Mouse (Mus musculus) forebrain, embryonic 14.5 days (tissue): Measurements from ENCODE around the gene Nectin2. TPM values are rescaled to one million over a fixed set of nuclear protein-coding genes. Genes with fewer than 3 reads are reported as not detected.

ENCODE experiments used
- ATAC-seq: fragments of 200-750 bp; cut with Nextera tagmentation; 2 replicates; pipeline ENCODE4 v1.8.0; 2017; ENCODE audit warnings: mild to moderate bottlenecking, moderate library complexity
- DNase-seq: peaks from one replicate; pipeline ENCODE4 v3.0.0-alpha.2; 2015; ENCODE audit warnings: low spot score
- H3K27ac ChIP-seq: fragments of 300-500 bp; sonication (generic); 2 replicates; pipeline ENCODE4 v1.5.1; 2014; ENCODE audit warnings: low read depth, mild to moderate bottlenecking, control low read depth, low read length, moderate library complexity
- H3K27me3 ChIP-seq: fragments of 300-500 bp; sonication (generic); replicated peaks from 2 replicates; pipeline ENCODE4 v1.6.1; 2014; ENCODE audit warnings: low read length, control low read depth, mixed read lengths; ENCODE audit not compliant: control insufficient read depth, insufficient read depth
- H3K36me3 ChIP-seq: fragments of 300-500 bp; sonication (generic); 2 replicates; pipeline ENCODE4 v1.6.1; 2014; ENCODE audit warnings: low read length, control low read depth; ENCODE audit not compliant: control insufficient read depth, insufficient read depth
- H3K4me1 ChIP-seq: fragments of 300-500 bp; sonication (generic); 2 replicates; pipeline ENCODE4 v1.6.1; 2014; ENCODE audit warnings: antibody characterized with exemption, low read length, control low read depth; ENCODE audit not compliant: control insufficient read depth, insufficient read depth
- H3K4me2 ChIP-seq: fragments of 300-500 bp; sonication (generic); 2 replicates; pipeline ENCODE4 v1.6.1; 2014; ENCODE audit warnings: mild to moderate bottlenecking, control low read depth, low read length
- H3K4me3 ChIP-seq: fragments of 300-500 bp; sonication (generic); 2 replicates; pipeline ENCODE4 v1.5.1; 2014; ENCODE audit warnings: low read depth, low read length, control low read depth
- H3K9ac ChIP-seq: fragments of 300-500 bp; sonication (generic); 2 replicates; pipeline ENCODE4 v1.6.1; 2014; ENCODE audit warnings: mild to moderate bottlenecking, low read length, control low read depth, moderate library complexity
- H3K9me3 ChIP-seq: fragments of 300-500 bp; sonication (generic); replicated peaks from 2 replicates; pipeline ENCODE4 v1.6.1; 2016; ENCODE audit warnings: low read length, control low read depth, mixed read lengths; ENCODE audit not compliant: control insufficient read depth
- WGBS: fragments of 180-500 bp; shearing (Covaris S2); extraction: QIAGEN DNeasy Blood & Tissue Kit; methylation state at CpG from one replicate; pipeline ENCODE4 v1.1.7; 2014; 5-methylcytosine and 5-hydroxymethylcytosine counted together
- polyA plus RNA-seq: library from polyadenylated mRNA; unstranded; fragments of >200 nt; fragmentation: Nextera tagmentation; extraction: Ambion mirVana; gene quantifications from 2 replicates; pipeline ENCODE4 v1.2.1, GENCODE M21; 2014

The Nectin2 gene
- polyA plus RNA-seq, 1 experiment from 2014 or later = 33.0 TPM

DNA sequence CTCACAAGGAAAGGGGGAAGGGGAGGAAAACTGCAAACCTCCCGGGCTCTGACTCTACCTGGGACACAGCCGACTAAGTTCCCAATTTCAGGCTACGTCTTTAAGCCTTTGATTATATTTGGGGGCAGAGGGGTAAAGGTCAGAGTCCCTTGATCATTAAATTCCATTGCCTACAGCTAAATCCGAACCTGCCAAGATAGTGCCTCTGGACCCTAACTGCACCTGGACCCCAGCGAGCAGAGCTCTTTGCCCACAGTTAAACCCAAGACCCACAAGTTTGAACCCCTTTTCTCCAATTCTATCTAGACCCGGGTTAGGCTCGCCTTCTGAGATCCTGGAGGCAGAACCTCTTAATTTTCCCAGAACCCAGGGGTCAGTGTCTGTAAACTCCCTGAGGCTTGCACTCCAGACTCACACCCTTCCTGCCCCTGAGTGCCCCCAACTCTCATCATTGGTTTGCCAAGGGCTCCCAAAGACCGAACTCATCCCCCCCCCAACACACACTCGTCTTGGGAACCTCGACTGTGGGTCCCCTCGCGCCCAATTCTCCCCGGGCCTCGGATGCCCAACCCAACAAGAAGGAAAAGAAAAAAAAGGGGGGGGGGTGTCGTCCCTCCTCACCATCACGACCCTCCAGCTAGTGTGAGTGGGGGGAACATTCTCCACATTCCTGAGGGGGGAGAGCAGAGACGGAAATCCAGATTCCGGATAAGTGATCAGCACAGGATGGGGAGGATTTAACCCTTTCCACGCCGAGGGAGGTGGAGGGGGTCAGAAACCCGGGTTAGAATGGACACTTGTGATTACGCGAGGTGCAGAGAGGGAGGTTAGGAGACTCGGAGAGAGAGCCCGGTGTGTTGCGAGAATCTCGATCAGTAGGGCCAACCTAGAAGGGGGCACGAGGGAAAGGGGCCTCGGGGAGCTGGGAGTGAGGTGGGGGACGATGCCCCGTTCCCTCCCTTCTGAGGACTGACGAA, 1.8 kb downstream of the Nectin2 start:
- WGBS = under 1% methylated on average over 32 of the region's 32 CpGs
- H3K27ac ChIP-seq = peak overlapping the region; percentile 70; the same call in 1 of the 2 replicates
- DNase-seq (peak; percentile 49), ATAC-seq (peak; percentile 15)
- H3K4me1 ChIP-seq = peaks cover 20% of the 10 kb centered on the region
- H3K4me3 ChIP-seq = peak overlapping the region; percentile 77
- H3K9ac ChIP-seq = peak overlapping the region; percentile 90
- H3K4me2 ChIP-seq = peak overlapping the region; percentile 89
- no peaks in the 10 kb centered on the region for H3K9me3 ChIP-seq
- H3K27me3 ChIP-seq = no peaks in the 10 kb centered on the region
- H3K36me3 ChIP-seq = peaks cover 5% of the 10 kb centered on the region; the same call in 1 of the 2 replicates

DNA sequence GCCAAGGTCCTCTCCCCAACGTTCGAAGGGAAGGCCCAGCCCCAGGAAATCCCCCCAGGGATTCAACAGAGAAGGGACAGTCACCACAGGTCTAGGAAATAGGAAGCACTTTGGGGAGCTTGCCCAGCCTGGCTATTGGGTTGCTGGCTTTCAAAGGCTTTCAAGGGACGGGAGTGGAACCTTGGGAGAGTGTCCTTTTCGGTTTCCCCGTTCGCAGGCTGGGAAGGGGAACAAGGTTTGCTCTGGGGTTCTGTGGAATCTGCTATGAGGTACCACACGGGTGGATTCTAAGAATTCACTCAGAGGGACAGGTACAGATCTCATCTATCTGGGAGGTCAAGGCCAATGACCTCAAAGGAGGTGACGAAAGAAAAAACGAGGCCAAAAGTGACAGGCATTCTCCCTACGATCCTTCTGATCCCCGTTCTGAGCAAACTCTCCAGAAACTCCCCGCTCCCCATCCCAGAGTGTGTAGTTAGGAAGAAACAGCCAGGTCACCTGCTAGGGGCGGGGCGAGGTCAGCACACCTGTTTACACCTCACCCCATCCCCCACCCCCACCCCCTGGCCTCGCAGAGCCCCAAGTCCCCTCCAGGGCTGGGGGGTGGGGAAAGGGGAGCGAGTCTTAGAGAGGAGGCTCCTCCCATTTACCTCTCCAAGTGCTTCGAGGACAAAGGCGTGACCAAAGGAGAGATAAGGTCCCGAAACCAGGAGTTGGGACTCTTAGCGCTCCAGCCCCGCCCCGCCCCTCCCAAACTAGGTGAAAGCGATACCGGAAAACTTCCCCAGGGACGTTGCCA, 2.7 kb downstream of the Nectin2 start:
- ATAC-seq = no peak
- H3K4me2 ChIP-seq = peak overlapping the region; percentile 89
- peak overlapping the region; percentile 90; the same call in 1 of the 2 replicates for H3K9ac ChIP-seq
- 7% methylated on average over 25 of the region's 25 CpGs for WGBS
- no peak overlapping the region for H3K27ac ChIP-seq
- no peaks in the 10 kb centered on the region for H3K27me3 ChIP-seq
- H3K4me1 ChIP-seq = peaks cover 20% of the 10 kb centered on the region
- no peaks in the 10 kb centered on the region for H3K9me3 ChIP-seq
- peaks cover 10% of the 10 kb centered on the region; the same call in 1 of the 2 replicates for H3K36me3 ChIP-seq
- H3K4me3 ChIP-seq = peak overlapping the region; percentile 77
- DNase-seq = no peak

DNA sequence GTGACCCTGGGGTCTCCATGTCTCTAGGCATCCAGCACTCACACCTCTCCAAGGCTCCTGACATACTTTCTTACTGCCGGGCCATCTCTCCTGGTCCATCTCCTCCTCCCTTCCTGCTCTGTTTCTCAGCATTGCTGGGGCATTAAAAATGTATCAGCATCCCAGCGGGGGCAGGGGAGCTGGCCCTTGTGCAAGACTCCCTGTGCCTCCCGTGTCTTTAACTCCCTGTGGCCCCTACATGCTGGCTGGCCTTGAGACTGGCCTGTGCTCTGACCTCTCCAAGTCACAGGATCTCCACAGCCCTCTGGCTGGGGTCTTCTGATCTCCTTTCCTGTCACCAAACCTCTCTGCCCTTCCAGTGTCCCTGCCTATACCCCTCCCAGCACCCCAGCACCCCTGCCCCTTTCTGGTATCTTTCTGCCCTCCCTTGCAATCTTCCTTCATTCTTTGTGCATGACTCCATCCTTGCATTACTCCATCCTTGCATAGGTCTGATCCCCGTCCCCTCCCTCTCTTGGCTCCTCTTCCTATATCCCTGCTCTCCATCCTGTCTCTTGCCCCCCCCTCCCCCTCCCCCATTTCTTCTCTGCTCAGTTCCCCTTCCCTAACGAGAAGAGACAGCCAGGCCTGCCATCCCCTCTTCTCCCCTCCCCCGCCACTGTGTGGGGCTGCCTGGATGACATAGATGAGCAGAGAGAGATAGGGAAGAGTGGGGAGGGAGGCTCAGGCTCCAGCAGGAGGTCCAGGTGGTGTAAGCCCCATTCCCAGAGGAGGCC, 3.7 kb downstream of the Nectin2 start:
- WGBS = 38% methylated on average over 6 of the region's 6 CpGs
- Histone ChIP-seq H3K36me3 (peaks cover 10% of the 10 kb centered on the region; the same call in 1 of the 2 replicates), H3K27me3 (no peaks in the 10 kb centered on the region), H3K9ac (peak overlapping the region; percentile 90), H3K9me3 (no peaks in the 10 kb centered on the region), H3K4me3 (no peak overlapping the region), H3K4me2 (peak overlapping the region; percentile 89; the same call in 1 of the 2 replicates), H3K27ac (no peak overlapping the region), H3K4me1 (peaks cover 20% of the 10 kb centered on the region)
- ATAC-seq = no peak
- DNase-seq = peak; percentile 40

DNA sequence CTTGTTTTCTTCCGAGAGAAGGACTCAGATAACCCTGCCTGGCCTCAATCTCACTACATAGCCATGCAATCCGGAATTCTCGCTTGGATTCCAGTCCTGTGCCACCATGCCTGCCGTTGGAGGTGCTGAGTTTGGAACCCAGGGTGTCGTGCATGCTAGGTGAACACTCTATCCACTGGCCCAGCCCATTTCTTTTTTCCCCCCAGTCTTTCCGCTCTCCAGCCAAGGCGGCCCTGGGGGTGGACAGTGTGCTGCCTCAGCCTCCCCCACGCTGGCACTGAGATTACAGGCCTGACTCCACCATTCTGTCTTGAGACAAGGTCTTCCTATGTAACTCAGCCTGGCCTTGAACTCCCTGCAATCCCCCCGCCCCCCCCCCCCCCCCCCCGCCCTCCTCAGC, 4.3 kb downstream of the Nectin2 start:
- Histone ChIP-seq H3K4me3 (no peak overlapping the region), H3K36me3 (peaks cover 10% of the 10 kb centered on the region; the same call in 1 of the 2 replicates), H3K27me3 (no peaks in the 10 kb centered on the region), H3K9me3 (no peaks in the 10 kb centered on the region), H3K4me1 (peaks cover 20% of the 10 kb centered on the region), H3K27ac (no peak overlapping the region), H3K9ac (no peak overlapping the region), H3K4me2 (no peak overlapping the region)
- no peak for ATAC-seq
- DNase-seq = no peak
- WGBS = 84% methylated on average over 9 of the region's 10 CpGs

DNA sequence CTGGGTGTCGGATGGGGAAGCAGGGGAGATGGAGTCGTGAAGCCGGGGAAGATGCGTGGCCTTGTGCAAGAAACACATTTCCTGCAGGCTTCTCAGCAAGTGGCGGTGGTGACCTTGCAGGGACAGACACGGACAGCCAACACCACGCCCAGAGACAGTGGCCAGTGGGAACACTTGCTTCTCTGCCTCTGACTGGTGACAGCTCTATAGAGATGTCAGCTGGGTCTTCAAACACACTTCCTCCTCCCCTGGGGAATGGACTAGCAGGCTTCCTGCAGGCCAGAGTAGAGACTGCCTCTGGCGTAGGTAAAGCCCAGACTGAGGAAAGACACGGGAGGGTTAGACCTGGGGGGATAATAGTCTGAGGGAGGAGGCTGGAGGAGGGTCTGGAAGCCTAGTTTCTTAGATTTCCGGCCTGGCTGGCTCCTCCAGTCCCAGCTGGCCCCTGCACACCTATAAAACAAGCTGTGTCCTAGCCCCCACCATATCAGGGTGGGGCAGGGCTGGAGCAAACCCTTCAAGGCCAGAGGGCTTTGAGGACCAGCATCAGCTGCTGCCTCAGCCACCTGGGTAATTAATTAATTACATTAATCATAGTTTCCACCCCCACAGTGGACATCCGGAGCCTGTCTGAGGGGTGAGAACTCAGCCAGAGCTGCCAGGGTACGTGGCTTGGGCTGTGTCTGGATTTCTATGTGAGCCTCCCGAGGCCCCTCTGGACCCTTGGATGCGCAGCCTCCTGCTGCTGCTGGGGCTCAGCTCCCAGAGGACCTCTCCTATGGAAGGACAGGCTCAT, 5.5 kb downstream of the Nectin2 start:
- Histone ChIP-seq H3K36me3 (peaks cover 10% of the 10 kb centered on the region; the same call in 1 of the 2 replicates), H3K9me3 (no peaks in the 10 kb centered on the region), H3K27me3 (no peaks in the 10 kb centered on the region), H3K4me2 (no peak overlapping the region), H3K27ac (no peak overlapping the region), H3K9ac (no peak overlapping the region), H3K4me1 (peaks cover 20% of the 10 kb centered on the region), H3K4me3 (no peak overlapping the region)
- WGBS = 79% methylated on average over 14 of the region's 14 CpGs
- no peak for DNase-seq
- ATAC-seq = no peak

DNA sequence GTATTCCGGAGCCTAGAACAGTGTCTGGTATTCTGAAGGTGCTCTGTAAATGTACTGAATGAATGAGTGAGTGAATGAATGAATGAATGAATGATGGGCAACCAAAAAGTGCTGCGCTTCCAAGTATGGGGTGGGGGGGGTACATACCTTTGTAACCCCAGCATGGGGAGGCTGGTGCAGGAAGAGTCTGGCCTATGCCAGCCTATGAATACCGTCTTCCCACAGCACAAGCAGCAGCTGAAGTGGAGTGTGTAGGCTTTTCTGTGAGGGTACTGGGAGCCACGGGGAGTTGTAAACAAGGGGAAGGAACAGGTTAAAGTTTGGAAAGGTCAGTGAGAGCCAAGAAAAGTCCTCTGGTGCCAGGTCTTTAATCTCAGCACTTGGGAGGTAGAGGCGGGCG, 6.5 kb downstream of the Nectin2 start:
- DNase-seq (no peak), ATAC-seq (no peak)
- peaks cover 20% of the 10 kb centered on the region for H3K4me1 ChIP-seq
- no peak overlapping the region for H3K4me3 ChIP-seq
- no peak overlapping the region for H3K27ac ChIP-seq
- H3K36me3 ChIP-seq = peaks cover 10% of the 10 kb centered on the region; the same call in 1 of the 2 replicates
- H3K9ac ChIP-seq = no peak overlapping the region
- no peaks in the 10 kb centered on the region for H3K9me3 ChIP-seq
- WGBS = 90% methylated on average over 6 of the region's 6 CpGs
- H3K4me2 ChIP-seq = no peak overlapping the region
- no peaks in the 10 kb centered on the region for H3K27me3 ChIP-seq

DNA sequence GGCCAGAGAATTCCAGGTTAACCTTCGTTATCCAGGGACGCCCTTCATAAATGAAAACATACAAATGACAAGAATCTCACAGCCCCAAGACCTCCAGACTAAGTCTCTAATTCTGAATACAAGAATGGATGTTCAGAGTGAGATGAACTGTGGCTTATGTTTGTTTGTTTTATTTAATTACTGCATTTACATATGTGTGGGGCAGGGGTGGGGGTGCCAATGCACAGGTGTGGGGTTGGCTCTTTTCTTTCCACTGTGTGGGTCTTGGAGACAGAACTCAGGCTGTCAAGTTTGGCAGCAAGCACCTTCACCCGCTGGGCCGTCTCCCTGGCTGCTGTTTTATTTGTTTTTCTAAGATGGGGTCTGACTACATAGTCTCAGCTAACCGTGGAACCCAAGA, 7.8 kb downstream of the Nectin2 start:
- H3K9ac ChIP-seq = no peak overlapping the region
- no peak overlapping the region for H3K4me2 ChIP-seq
- WGBS = 72% methylated on average over 5 of the region's 5 CpGs
- no peak overlapping the region for H3K4me3 ChIP-seq
- no peaks in the 10 kb centered on the region for H3K27me3 ChIP-seq
- ATAC-seq (no peak), DNase-seq (no peak)
- H3K9me3 ChIP-seq = no peaks in the 10 kb centered on the region
- peaks cover 19% of the 10 kb centered on the region for H3K36me3 ChIP-seq
- no peak overlapping the region for H3K27ac ChIP-seq
- H3K4me1 ChIP-seq = peaks cover 10% of the 10 kb centered on the region
